Mouse (Mus musculus): ENCODE data around the gene Dennd2c. TPM values are rescaled to one million over a fixed set of nuclear protein-coding genes. Genes with fewer than 3 reads are reported as not detected.

Gene Dennd2c
- polyA plus RNA-seq, 1 experiment from 2014 or later, result 3.4 TPM

GRCm38 (mm10) chr3:103082761-103083160, 19.6 kb upstream of the Dennd2c start:
- Histone ChIP-seq H3K4me3 (no peak overlapping the region), H3K27me3 (ENCODE audit: insufficient read depth, poor library complexity, severe bottlenecking) (no peaks in the 10 kb centered on the region), H3K36me3 (no peaks in the 10 kb centered on the region), H3K9me3 (no peaks in the 10 kb centered on the region), H3K4me1 (peaks cover 18% of the 10 kb centered on the region), H3K27ac (0 out of 2 replicates have a peak overlapping the region, but pooled peaks have one; percentile 25)
- no peak for DNase-seq (ENCODE audit: low spot score)
- 54% methylated on average over 5 of the region's 5 CpGs for WGBS

- no peaks in the 10 kb centered on the region for H3K9me3 ChIP-seq
- no peak for DNase-seq (ENCODE audit: low spot score)
- WGBS, result 77% methylated on average over 3 of the region's 3 CpGs
Measured at GRCm38 (mm10) chr3:103085986-103086385, 16.4 kb upstream of the Dennd2c start.

GRCm38 (mm10) chr3:103091753-103092152, 10.7 kb upstream of the Dennd2c start:
- DNase-seq (ENCODE audit: low spot score), result no peak
- H3K4me3 ChIP-seq, result no peak overlapping the region
- peaks cover 5% of the 10 kb centered on the region; the same call in 1 of the 2 replicates for H3K4me1 ChIP-seq
- WGBS, result 84% methylated on average over 2 of the region's 2 CpGs
- H3K27me3 ChIP-seq (ENCODE audit: insufficient read depth, poor library complexity, severe bottlenecking), result no peaks in the 10 kb centered on the region
- no peaks in the 10 kb centered on the region for H3K36me3 ChIP-seq
- H3K27ac ChIP-seq, result no peak overlapping the region
- no peaks in the 10 kb centered on the region for H3K9me3 ChIP-seq

More at GRCm38 (mm10) chr3:103085986-103086385, 16.4 kb upstream of the Dennd2c start:
- H3K4me3 ChIP-seq, result no peak overlapping the region
- H3K27me3 ChIP-seq (ENCODE audit: insufficient read depth, poor library complexity, severe bottlenecking), result no peaks in the 10 kb centered on the region
- peaks cover 17% of the 10 kb centered on the region for H3K4me1 ChIP-seq
- no peak overlapping the region for H3K27ac ChIP-seq
- H3K36me3 ChIP-seq, result no peaks in the 10 kb centered on the region

- H3K27ac ChIP-seq, result no peak overlapping the region
- 62% methylated on average over 23 of the region's 23 CpGs for WGBS
- H3K9me3 ChIP-seq, result no peaks in the 10 kb centered on the region
- DNase-seq (ENCODE audit: low spot score), result no peak
- no peaks in the 10 kb centered on the region for H3K27me3 ChIP-seq (ENCODE audit: insufficient read depth, poor library complexity, severe bottlenecking)
- H3K4me1 ChIP-seq, result peaks cover 14% of the 10 kb centered on the region; the same call in 1 of the 2 replicates
- no peak overlapping the region for H3K4me3 ChIP-seq
- no peaks in the 10 kb centered on the region for H3K36me3 ChIP-seq
Measured at GRCm38 (mm10) chr3:103098662-103099061, 3.7 kb upstream of the Dennd2c start.

- WGBS, result 74% methylated on average over 6 of the region's 6 CpGs
- DNase-seq (ENCODE audit: low spot score), result no peak
- Histone ChIP-seq H3K9me3 (no peaks in the 10 kb centered on the region), H3K4me1 (peaks cover 10% of the 10 kb centered on the region; the same call in 1 of the 2 replicates), H3K27ac (no peak overlapping the region), H3K27me3 (ENCODE audit: insufficient read depth, poor library complexity, severe bottlenecking) (0 out of 2 replicates have a peak, but pooled peaks cover 7% of the 10 kb centered on the region), H3K36me3 (no peaks in the 10 kb centered on the region), H3K4me3 (no peak overlapping the region)
Measured at GRCm38 (mm10) chr3:103099667-103100066, 2.7 kb upstream of the Dennd2c start.

- peaks cover 8% of the 10 kb centered on the region; the same call in 1 of the 2 replicates for H3K4me1 ChIP-seq
- H3K27me3 ChIP-seq (ENCODE audit: insufficient read depth, poor library complexity, severe bottlenecking), result 0 out of 2 replicates have a peak, but pooled peaks cover 10% of the 10 kb centered on the region
- no peaks in the 10 kb centered on the region for H3K9me3 ChIP-seq
- no peaks in the 10 kb centered on the region for H3K36me3 ChIP-seq
- WGBS, result 32% methylated on average over 2 of the region's 2 CpGs
- no peak overlapping the region for H3K4me3 ChIP-seq
- no peak for DNase-seq (ENCODE audit: low spot score)
- no peak overlapping the region for H3K27ac ChIP-seq
Measured at GRCm38 (mm10) chr3:103100735-103101134, 1.7 kb upstream of the Dennd2c start.

- Histone ChIP-seq H3K4me3 (no peak overlapping the region), H3K27me3 (ENCODE audit: insufficient read depth, poor library complexity, severe bottlenecking) (0 out of 2 replicates have a peak, but pooled peaks cover 10% of the 10 kb centered on the region), H3K4me1 (peaks cover 8% of the 10 kb centered on the region; the same call in 1 of the 2 replicates), H3K9me3 (no peaks in the 10 kb centered on the region), H3K27ac (no peak overlapping the region), H3K36me3 (no peaks in the 10 kb centered on the region)
- no peak for DNase-seq (ENCODE audit: low spot score)
- WGBS, result 60% methylated on average over 5 of the region's 5 CpGs
Measured at GRCm38 (mm10) chr3:103101194-103101593, 1.2 kb upstream of the Dennd2c start.

- WGBS, result under 1% methylated on average over 14 of the region's 14 CpGs
- no peak for DNase-seq (ENCODE audit: low spot score)
Measured at GRCm38 (mm10) chr3:103101909-103102308, 495 bp upstream of the Dennd2c start.

GRCm38 (mm10) chr3:103107565-103108240, 5.3 kb downstream of the Dennd2c start:
- Histone ChIP-seq H3K27ac (0 out of 2 replicates have a peak overlapping the region, but pooled peaks have one; percentile 38), H3K27me3 (ENCODE audit: insufficient read depth, poor library complexity, severe bottlenecking) (0 out of 2 replicates have a peak, but pooled peaks cover 10% of the 10 kb centered on the region), H3K36me3 (no peaks in the 10 kb centered on the region), H3K4me3 (no peak overlapping the region), H3K4me1 (peaks cover 3% of the 10 kb centered on the region; the same call in 1 of the 2 replicates), H3K9me3 (no peaks in the 10 kb centered on the region)
- 82% methylated on average over 7 of the region's 7 CpGs for WGBS
- DNase-seq (ENCODE audit: low spot score), result no peak

More at GRCm38 (mm10) chr3:103101909-103102308, 495 bp upstream of the Dennd2c start:
- Histone ChIP-seq H3K4me3 (peak overlapping the region; percentile 79), H3K27me3 (ENCODE audit: insufficient read depth, poor library complexity, severe bottlenecking) (0 out of 2 replicates have a peak, but pooled peaks cover 10% of the 10 kb centered on the region), H3K4me1 (peaks cover 8% of the 10 kb centered on the region; the same call in 1 of the 2 replicates), H3K27ac (peak overlapping the region; percentile 88), H3K36me3 (no peaks in the 10 kb centered on the region), H3K9me3 (no peaks in the 10 kb centered on the region)

GRCm38 (mm10) chr3:103112216-103112615, 9.8 kb downstream of the Dennd2c start:
- WGBS, result 79% methylated on average over 5 of the region's 5 CpGs
- H3K36me3 ChIP-seq, result no peaks in the 10 kb centered on the region
- no peaks in the 10 kb centered on the region for H3K27me3 ChIP-seq (ENCODE audit: insufficient read depth, poor library complexity, severe bottlenecking)
- H3K4me1 ChIP-seq, result peaks cover 9% of the 10 kb centered on the region
- no peak for DNase-seq (ENCODE audit: low spot score)
- no peaks in the 10 kb centered on the region for H3K9me3 ChIP-seq
- no peak overlapping the region for H3K4me3 ChIP-seq
- H3K27ac ChIP-seq, result no peak overlapping the region

- H3K4me3 ChIP-seq, result no peak overlapping the region
- H3K27me3 ChIP-seq (ENCODE audit: insufficient read depth, poor library complexity, severe bottlenecking), result no peaks in the 10 kb centered on the region
- 88% methylated on average over 3 of the region's 3 CpGs for WGBS
- H3K4me1 ChIP-seq, result no peaks in the 10 kb centered on the region; the same call in 1 of the 2 replicates
- no peak for DNase-seq (ENCODE audit: low spot score)
- no peaks in the 10 kb centered on the region for H3K36me3 ChIP-seq
- no peaks in the 10 kb centered on the region for H3K9me3 ChIP-seq
- H3K27ac ChIP-seq, result no peak overlapping the region
Measured at GRCm38 (mm10) chr3:103123636-103124035, 21.2 kb downstream of the Dennd2c start.

- DNase-seq (ENCODE audit: low spot score), result no peak
- 89% methylated on average over 3 of the region's 3 CpGs for WGBS
- H3K4me3 ChIP-seq, result no peak overlapping the region
- H3K36me3 ChIP-seq, result no peaks in the 10 kb centered on the region
- no peaks in the 10 kb centered on the region for H3K27me3 ChIP-seq (ENCODE audit: insufficient read depth, poor library complexity, severe bottlenecking)
- no peak overlapping the region for H3K27ac ChIP-seq
- H3K4me1 ChIP-seq, result peaks cover 10% of the 10 kb centered on the region
- H3K9me3 ChIP-seq, result no peaks in the 10 kb centered on the region
Measured at GRCm38 (mm10) chr3:103126138-103126537, 23.7 kb downstream of the Dennd2c start.

- Histone ChIP-seq H3K4me1 (peaks cover 10% of the 10 kb centered on the region), H3K27ac (no peak overlapping the region), H3K9me3 (no peaks in the 10 kb centered on the region), H3K27me3 (ENCODE audit: insufficient read depth, poor library complexity, severe bottlenecking) (no peaks in the 10 kb centered on the region), H3K36me3 (no peaks in the 10 kb centered on the region), H3K4me3 (no peak overlapping the region)
- 56% methylated on average over 2 of the region's 2 CpGs for WGBS
- DNase-seq (ENCODE audit: low spot score), result no peak
Measured at GRCm38 (mm10) chr3:103127177-103127576, 24.8 kb downstream of the Dennd2c start.

Data from heart, embryonic 10.5 days (tissue).